Mouse (Mus musculus): ENCODE results near the gene Fas. TPM values are rescaled to one million over a fixed set of nuclear protein-coding genes. Genes with fewer than 3 reads are reported as not detected.
A peak's percentile ranks its signal among the peaks of the same experiment; 100 is the strongest.

Gene Fas
- total and polyA plus RNA-seq, 2 experiments from 2014 or later: 1.1 to 5.6 TPM

- H3K36me3 ChIP-seq (replicated peaks; ENCODE audit: control insufficient read depth, insufficient read depth, low read length): peaks cover 42% of the 10 kb centered on the region
- TF ChIP-seq EP300 (IDR thresholded peaks at IDR 0.05; ENCODE audit: low read depth) (no peak), CTCF (IDR thresholded peaks at IDR 0.05; ENCODE audit: low read depth) (no peak)
- H3K27me3 ChIP-seq (ENCODE audit: control insufficient read depth, insufficient read depth, low read length): no peaks in the 10 kb centered on the region
- no peak overlapping the region for H3K27ac ChIP-seq (ENCODE audit: low read depth)
- no peak for ATAC-seq (ENCODE audit: insufficient read depth, low read depth)
- DNase-seq (ENCODE audit: low spot score): no peak
- H3K4me2 ChIP-seq (ENCODE audit: low read depth, low read length): no peak overlapping the region
- WGBS: 81% methylated on average over 4 of the region's 4 CpGs
- no peaks in the 10 kb centered on the region for H3K9me3 ChIP-seq (replicated peaks; ENCODE audit: control insufficient read depth, low read length)
- H3K4me3 ChIP-seq (ENCODE audit: low read depth, low read length): no peak overlapping the region
- no peak overlapping the region for H3K9ac ChIP-seq (replicated peaks; ENCODE audit: low read depth, low read length)
- H3K4me1 ChIP-seq (ENCODE audit: control insufficient read depth, insufficient read depth): no peaks in the 10 kb centered on the region
These were observed 39.8 kb upstream of the Fas start for GRCm38 (mm10) chr19:34250621-34251020.

GRCm38 (mm10) chr19:34251900-34252299, 38.6 kb upstream of the Fas start:
- H3K9ac ChIP-seq (replicated peaks; ENCODE audit: low read depth, low read length): no peak overlapping the region
- no peak for ATAC-seq (ENCODE audit: insufficient read depth, low read depth)

GRCm38 (mm10) chr19:34252450-34252849, 38.0 kb upstream of the Fas start:
- H3K9me3 ChIP-seq (replicated peaks; ENCODE audit: control insufficient read depth, low read length): no peaks in the 10 kb centered on the region
- no peak overlapping the region for H3K27ac ChIP-seq (ENCODE audit: low read depth)
- DNase-seq (ENCODE audit: low spot score) (peak; percentile 31), ATAC-seq (ENCODE audit: insufficient read depth, low read depth) (no peak)
- H3K4me1 ChIP-seq (ENCODE audit: control insufficient read depth, insufficient read depth): no peaks in the 10 kb centered on the region
- H3K9ac ChIP-seq (replicated peaks; ENCODE audit: low read depth, low read length): peak overlapping the region; percentile 33; the same call in 1 of the 2 replicates
- TF ChIP-seq EP300 (IDR thresholded peaks at IDR 0.05; ENCODE audit: low read depth): no peak
- TF ChIP-seq CTCF (IDR thresholded peaks at IDR 0.05; ENCODE audit: low read depth): no peak
- 37% methylated on average over 9 of the region's 9 CpGs for WGBS
- H3K36me3 ChIP-seq (replicated peaks; ENCODE audit: control insufficient read depth, insufficient read depth, low read length): peaks cover 24% of the 10 kb centered on the region
- peak overlapping the region; percentile 62 for H3K4me2 ChIP-seq (ENCODE audit: low read depth, low read length)
- no peaks in the 10 kb centered on the region for H3K27me3 ChIP-seq (ENCODE audit: control insufficient read depth, insufficient read depth, low read length)
- peak overlapping the region; percentile 59 for H3K4me3 ChIP-seq (ENCODE audit: low read depth, low read length)

More at GRCm38 (mm10) chr19:34251900-34252299, 38.6 kb upstream of the Fas start:
- no peak for DNase-seq (ENCODE audit: low spot score)
- no peak overlapping the region for H3K27ac ChIP-seq (ENCODE audit: low read depth)
- peaks cover 30% of the 10 kb centered on the region for H3K36me3 ChIP-seq (replicated peaks; ENCODE audit: control insufficient read depth, insufficient read depth, low read length)
- no peaks in the 10 kb centered on the region for H3K4me1 ChIP-seq (ENCODE audit: control insufficient read depth, insufficient read depth)
- H3K4me3 ChIP-seq (ENCODE audit: low read depth, low read length): no peak overlapping the region
- 76% methylated on average over 2 of the region's 2 CpGs for WGBS
- no peaks in the 10 kb centered on the region for H3K27me3 ChIP-seq (ENCODE audit: control insufficient read depth, insufficient read depth, low read length)
- TF ChIP-seq CTCF (IDR thresholded peaks at IDR 0.05; ENCODE audit: low read depth): no peak
- no peak for TF ChIP-seq EP300 (IDR thresholded peaks at IDR 0.05; ENCODE audit: low read depth)
- peak overlapping the region; percentile 62; the same call in 1 of the 2 replicates for H3K4me2 ChIP-seq (ENCODE audit: low read depth, low read length)
- H3K9me3 ChIP-seq (replicated peaks; ENCODE audit: control insufficient read depth, low read length): no peaks in the 10 kb centered on the region

GRCm38 (mm10) chr19:34254101-34254879, 36.2 kb upstream of the Fas start:
- Histone ChIP-seq H3K27me3 (ENCODE audit: control insufficient read depth, insufficient read depth, low read length) (no peaks in the 10 kb centered on the region), H3K4me1 (ENCODE audit: control insufficient read depth, insufficient read depth) (no peaks in the 10 kb centered on the region), H3K9me3 (replicated peaks; ENCODE audit: control insufficient read depth, low read length) (no peaks in the 10 kb centered on the region), H3K36me3 (replicated peaks; ENCODE audit: control insufficient read depth, insufficient read depth, low read length) (peaks cover 12% of the 10 kb centered on the region), H3K4me2 (ENCODE audit: low read depth, low read length) (peak overlapping the region; percentile 62), H3K27ac (ENCODE audit: low read depth) (peak overlapping the region; percentile 92), H3K9ac (replicated peaks; ENCODE audit: low read depth, low read length) (peak overlapping the region; percentile 76), H3K4me3 (ENCODE audit: low read depth, low read length) (peak overlapping the region; percentile 59)
- DNase-seq (ENCODE audit: low spot score): peak; percentile 74
- TF ChIP-seq CTCF (IDR thresholded peaks at IDR 0.05; ENCODE audit: low read depth) (no peak), EP300 (IDR thresholded peaks at IDR 0.05; ENCODE audit: low read depth) (no peak)
- WGBS: 13% methylated on average over 14 of the region's 14 CpGs
- ATAC-seq (ENCODE audit: insufficient read depth, low read depth): peak; percentile 62

- TF ChIP-seq CTCF (IDR thresholded peaks at IDR 0.05; ENCODE audit: low read depth) (no peak), EP300 (IDR thresholded peaks at IDR 0.05; ENCODE audit: low read depth) (no peak)
- Histone ChIP-seq H3K36me3 (replicated peaks; ENCODE audit: control insufficient read depth, insufficient read depth, low read length) (peaks cover 12% of the 10 kb centered on the region; the same call in 1 of the 2 replicates), H3K4me3 (ENCODE audit: low read depth, low read length) (peak within 1 kb of the TSS; percentile 59), H3K9me3 (replicated peaks; ENCODE audit: control insufficient read depth, low read length) (no peaks in the 10 kb centered on the region), H3K27ac (ENCODE audit: low read depth) (peak within 1 kb of the TSS; percentile 92), H3K27me3 (ENCODE audit: control insufficient read depth, insufficient read depth, low read length) (no peaks in the 10 kb centered on the region), H3K4me1 (ENCODE audit: control insufficient read depth, insufficient read depth) (no peaks in the 10 kb centered on the region), H3K9ac (replicated peaks; ENCODE audit: low read depth, low read length) (peak within 1 kb of the TSS; percentile 76), H3K4me2 (ENCODE audit: low read depth, low read length) (peak within 1 kb of the TSS; percentile 62)
- ATAC-seq (ENCODE audit: insufficient read depth, low read depth) (peak; percentile 83), DNase-seq (ENCODE audit: low spot score) (peak; percentile 71)
- WGBS: 21% methylated on average over 16 of the region's 16 CpGs
These were observed 35.4 kb upstream of the Fas start, which contains the start of gene Acta2 for GRCm38 (mm10) chr19:34254880-34255681. Acta2 (minus strand) TSS chr19:34255590.

Data from heart, postnatal 0 days (tissue).